Mouse (Mus musculus): ENCODE data around the gene Nexn.

Nexn gene

GRCm38 (mm10) chr3:152277912-152278311 lies 11.8 kb upstream of the Nexn start:
- DNase-seq (ENCODE audit: low spot score): no peak

- no peak for DNase-seq (ENCODE audit: low spot score)
Observed at GRCm38 (mm10) chr3:152276935-152277334, 10.8 kb upstream of the Nexn start.

GRCm38 (mm10) chr3:152275008-152275407 lies 8.9 kb upstream of the Nexn start:
- no peak for DNase-seq (ENCODE audit: low spot score)

GRCm38 (mm10) chr3:152272974-152273685 lies 7.0 kb upstream of the Nexn start:
- DNase-seq (ENCODE audit: low spot score): no peak

- DNase-seq (ENCODE audit: low spot score): no peak
Observed at GRCm38 (mm10) chr3:152271876-152272275, 5.7 kb upstream of the Nexn start.

- DNase-seq (ENCODE audit: low spot score): peak; percentile 55
Observed at GRCm38 (mm10) chr3:152271071-152271710, 5.0 kb upstream of the Nexn start.

GRCm38 (mm10) chr3:152268099-152268498 lies 1.9 kb upstream of the Nexn start:
- no peak for DNase-seq (ENCODE audit: low spot score)

- peak; percentile 59 for DNase-seq (ENCODE audit: low spot score)
Observed at GRCm38 (mm10) chr3:152265351-152266035, 657 bp downstream of the Nexn start.

GRCm38 (mm10) chr3:152264830-152265229 lies 1.3 kb downstream of the Nexn start:
- DNase-seq (ENCODE audit: low spot score): no peak

GRCm38 (mm10) chr3:152264374-152264773 lies 1.8 kb downstream of the Nexn start:
- no peak for DNase-seq (ENCODE audit: low spot score)

- peak; percentile 20 for DNase-seq (ENCODE audit: low spot score)
Observed at GRCm38 (mm10) chr3:152261948-152262347, 4.2 kb downstream of the Nexn start.

GRCm38 (mm10) chr3:152261436-152261835 lies 4.7 kb downstream of the Nexn start:
- no peak for DNase-seq (ENCODE audit: low spot score)

GRCm38 (mm10) chr3:152260362-152260761 lies 5.8 kb downstream of the Nexn start:
- no peak for DNase-seq (ENCODE audit: low spot score)

GRCm38 (mm10) chr3:152259409-152259808 lies 6.7 kb downstream of the Nexn start:
- DNase-seq (ENCODE audit: low spot score): peak; percentile 74

GRCm38 (mm10) chr3:152257528-152257927 lies 8.6 kb downstream of the Nexn start:
- no peak for DNase-seq (ENCODE audit: low spot score)

GRCm38 (mm10) chr3:152250487-152250886 lies 15.7 kb downstream of the Nexn start:
- DNase-seq (ENCODE audit: low spot score): no peak

GRCm38 (mm10) chr3:152247708-152248107 lies 18.4 kb downstream of the Nexn start:
- DNase-seq (ENCODE audit: low spot score): no peak

GRCm38 (mm10) chr3:152245273-152245910 lies 20.8 kb downstream of the Nexn start:
- no peak for DNase-seq (ENCODE audit: low spot score)

GRCm38 (mm10) chr3:152243304-152243703 lies 22.8 kb downstream of the Nexn start:
- DNase-seq (ENCODE audit: low spot score): no peak

- DNase-seq (ENCODE audit: low spot score): no peak
Observed at GRCm38 (mm10) chr3:152241098-152241497, 25.1 kb downstream of the Nexn start.

GRCm38 (mm10) chr3:152239592-152239991 lies 26.6 kb downstream of the Nexn start:
- DNase-seq (ENCODE audit: low spot score): no peak

GRCm38 (mm10) chr3:152238836-152239235 lies 27.3 kb downstream of the Nexn start:
- peak; percentile 31 for DNase-seq (ENCODE audit: low spot score)

- no peak for DNase-seq (ENCODE audit: low spot score)
Observed at GRCm38 (mm10) chr3:152235805-152236204, 30.3 kb downstream of the Nexn start.

Measured in lung, postnatal 25 days (tissue).